Mouse (Mus musculus) heart, embryonic 15.5 days (tissue): ENCODE results near the gene Ano2. TPM values are rescaled to one million over a fixed set of nuclear protein-coding genes. Genes with fewer than 3 reads are reported as not detected.

Source experiments
- ATAC-seq: fragments of 200-750 bp; cut with Nextera tagmentation; replicated peaks from 2 replicates; pipeline ENCODE4 v1.8.0; 2017; ENCODE audit warnings: low read depth, moderate TSS enrichment; ENCODE audit not compliant: insufficient number of reproducible peaks, insufficient read depth, low FRiP score
- H3K27ac ChIP-seq: fragments of 300-500 bp; sonication (generic); 2 replicates; pipeline ENCODE4 v1.5.1; 2015; ENCODE audit warnings: mild to moderate bottlenecking, inconsistent platforms
- H3K27me3 ChIP-seq: fragments of 300-500 bp; sonication (generic); 2 replicates; pipeline ENCODE4 v1.6.1; 2015; ENCODE audit warnings: inconsistent platforms
- H3K36me3 ChIP-seq: fragments of 300-500 bp; sonication (generic); 2 replicates; pipeline ENCODE4 v1.6.1; 2015; ENCODE audit warnings: mild to moderate bottlenecking, inconsistent platforms
- H3K4me1 ChIP-seq: fragments of 300-500 bp; sonication (generic); replicated peaks from 2 replicates; pipeline ENCODE4 v1.6.1; 2015; ENCODE audit warnings: inconsistent platforms
- H3K4me2 ChIP-seq: fragments of 300-500 bp; sonication (generic); 2 replicates; pipeline ENCODE4 v1.6.1; 2015; ENCODE audit warnings: inconsistent platforms, mild to moderate bottlenecking, moderate library complexity
- H3K4me3 ChIP-seq: fragments of 300-500 bp; sonication (generic); 2 replicates; pipeline ENCODE4 v1.5.1; 2015; ENCODE audit warnings: mild to moderate bottlenecking, inconsistent platforms
- H3K9ac ChIP-seq: fragments of 300-500 bp; sonication (generic); 2 replicates; pipeline ENCODE4 v1.6.1; 2015; ENCODE audit warnings: mild to moderate bottlenecking, inconsistent platforms
- H3K9me3 ChIP-seq: fragments of 300-500 bp; sonication (generic); replicated peaks from 2 replicates; pipeline ENCODE4 v1.6.1; 2016; ENCODE audit warnings: inconsistent platforms
- WGBS: fragments of 180-500 bp; shearing (Covaris S2); methylation state at CpG from one replicate; pipeline ENCODE4 v1.1.7; 2015; ENCODE audit warnings: mixed read lengths; 5-methylcytosine and 5-hydroxymethylcytosine counted together
- polyA plus RNA-seq: library from polyadenylated mRNA; unstranded; fragments of >200 nt; fragmentation: Nextera tagmentation; extraction: Ambion mirVana; gene quantifications from 2 replicates; pipeline ENCODE4 v1.2.1, GENCODE M21; 2015

The Ano2 gene
- polyA plus RNA-seq, 1 experiment from 2014 or later: 0.06 TPM

- WGBS: 75% methylated on average over 3 of the region's 3 CpGs
- Histone ChIP-seq H3K9me3 (no peaks in the 10 kb centered on the region), H3K4me3 (no peak overlapping the region), H3K36me3 (no peaks in the 10 kb centered on the region), H3K27me3 (no peaks in the 10 kb centered on the region), H3K4me1 (no peaks in the 10 kb centered on the region), H3K9ac (no peak overlapping the region), H3K27ac (no peak overlapping the region), H3K4me2 (no peak overlapping the region)
- ATAC-seq: no peak
These were observed 151.1 kb downstream of the Ano2 start for GRCm38 (mm10) chr6:125841284-125841683.

- ATAC-seq: no peak
- 70% methylated on average over 4 of the region's 4 CpGs for WGBS
These were observed 161.0 kb downstream of the Ano2 start for GRCm38 (mm10) chr6:125851196-125851595.

GRCm38 (mm10) chr6:125858294-125858693 lies 168.1 kb downstream of the Ano2 start:
- Histone ChIP-seq H3K4me1 (no peaks in the 10 kb centered on the region), H3K36me3 (no peaks in the 10 kb centered on the region), H3K4me2 (no peak overlapping the region), H3K27me3 (no peaks in the 10 kb centered on the region), H3K27ac (no peak overlapping the region), H3K9me3 (no peaks in the 10 kb centered on the region), H3K9ac (no peak overlapping the region), H3K4me3 (no peak overlapping the region)
- ATAC-seq: no peak
- 32% methylated on average over 1 of the region's 1 CpGs for WGBS

More at GRCm38 (mm10) chr6:125851196-125851595, 161.0 kb downstream of the Ano2 start:
- Histone ChIP-seq H3K27me3 (no peaks in the 10 kb centered on the region), H3K4me3 (no peak overlapping the region), H3K9me3 (no peaks in the 10 kb centered on the region), H3K4me2 (no peak overlapping the region), H3K36me3 (no peaks in the 10 kb centered on the region), H3K27ac (no peak overlapping the region), H3K9ac (no peak overlapping the region), H3K4me1 (no peaks in the 10 kb centered on the region)

DNA sequence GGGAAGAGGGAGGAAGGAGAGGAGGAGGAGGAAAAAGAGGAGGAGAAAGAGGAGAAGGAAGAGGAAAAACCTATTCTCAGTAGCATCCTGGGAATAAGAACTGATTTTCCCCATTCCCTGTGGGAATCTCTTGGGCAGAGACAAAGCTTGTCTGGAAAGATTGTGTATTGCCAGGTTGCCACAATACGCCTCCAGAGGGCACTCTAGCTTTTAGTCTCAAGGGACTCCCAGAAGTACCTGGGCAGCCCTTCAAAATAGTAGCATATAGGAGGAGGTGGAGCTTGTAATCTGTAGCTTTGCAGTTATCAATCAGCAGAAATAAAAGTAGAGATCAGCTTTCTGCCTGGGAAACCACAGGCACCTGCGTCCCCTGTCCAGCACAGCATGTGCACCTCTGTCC lies 178.3 kb downstream of the Ano2 start:
- H3K4me1 ChIP-seq: no peaks in the 10 kb centered on the region
- no peak for ATAC-seq
- H3K36me3 ChIP-seq: no peaks in the 10 kb centered on the region
- H3K9me3 ChIP-seq: no peaks in the 10 kb centered on the region
- H3K9ac ChIP-seq: no peak overlapping the region
- 34% methylated on average over 2 of the region's 2 CpGs for WGBS
- H3K27ac ChIP-seq: no peak overlapping the region
- no peak overlapping the region for H3K4me3 ChIP-seq
- H3K4me2 ChIP-seq: no peak overlapping the region
- H3K27me3 ChIP-seq: no peaks in the 10 kb centered on the region

DNA sequence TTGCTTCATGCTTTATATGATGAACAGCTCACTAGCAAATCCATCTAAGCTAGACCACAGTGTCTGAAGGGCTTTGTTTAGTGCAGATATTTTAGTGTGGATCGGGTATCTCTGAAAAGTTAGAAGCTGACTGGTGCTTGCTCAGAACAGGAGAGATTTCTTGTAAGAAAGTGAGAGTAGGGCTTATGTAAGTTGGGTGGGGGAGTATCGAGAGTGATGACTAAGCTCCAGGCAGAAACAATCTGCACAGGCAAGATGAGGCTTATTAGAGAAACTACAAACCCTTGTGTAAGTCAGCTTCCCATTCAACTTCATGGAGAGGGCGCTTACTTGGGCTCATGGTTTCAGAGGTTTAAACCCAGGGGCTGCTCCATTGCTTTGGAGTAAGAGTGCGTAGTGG lies 181.3 kb downstream of the Ano2 start:
- no peak for ATAC-seq
- no peak overlapping the region for H3K4me2 ChIP-seq
- 72% methylated on average over 4 of the region's 4 CpGs for WGBS
- no peaks in the 10 kb centered on the region for H3K36me3 ChIP-seq
- no peak overlapping the region for H3K27ac ChIP-seq
- H3K4me3 ChIP-seq: no peak overlapping the region
- H3K4me1 ChIP-seq: no peaks in the 10 kb centered on the region
- no peaks in the 10 kb centered on the region for H3K9me3 ChIP-seq
- H3K27me3 ChIP-seq: no peaks in the 10 kb centered on the region
- no peak overlapping the region for H3K9ac ChIP-seq

- WGBS: 82% methylated on average over 6 of the region's 6 CpGs
- ATAC-seq: no peak
These were observed 184.5 kb downstream of the Ano2 start for GRCm38 (mm10) chr6:125874742-125875141.

GRCm38 (mm10) chr6:125876884-125877283 lies 186.7 kb downstream of the Ano2 start:
- Histone ChIP-seq H3K4me1 (no peaks in the 10 kb centered on the region), H3K27ac (no peak overlapping the region), H3K36me3 (no peaks in the 10 kb centered on the region), H3K27me3 (no peaks in the 10 kb centered on the region), H3K9me3 (no peaks in the 10 kb centered on the region), H3K4me3 (no peak overlapping the region), H3K4me2 (no peak overlapping the region), H3K9ac (no peak overlapping the region)
- ATAC-seq: no peak
- WGBS: 76% methylated on average over 1 of the region's 1 CpGs

More at GRCm38 (mm10) chr6:125874742-125875141, 184.5 kb downstream of the Ano2 start:
- Histone ChIP-seq H3K27ac (no peak overlapping the region), H3K36me3 (no peaks in the 10 kb centered on the region), H3K9me3 (no peaks in the 10 kb centered on the region), H3K4me2 (no peak overlapping the region), H3K4me3 (no peak overlapping the region), H3K9ac (no peak overlapping the region), H3K4me1 (no peaks in the 10 kb centered on the region), H3K27me3 (no peaks in the 10 kb centered on the region)

DNA sequence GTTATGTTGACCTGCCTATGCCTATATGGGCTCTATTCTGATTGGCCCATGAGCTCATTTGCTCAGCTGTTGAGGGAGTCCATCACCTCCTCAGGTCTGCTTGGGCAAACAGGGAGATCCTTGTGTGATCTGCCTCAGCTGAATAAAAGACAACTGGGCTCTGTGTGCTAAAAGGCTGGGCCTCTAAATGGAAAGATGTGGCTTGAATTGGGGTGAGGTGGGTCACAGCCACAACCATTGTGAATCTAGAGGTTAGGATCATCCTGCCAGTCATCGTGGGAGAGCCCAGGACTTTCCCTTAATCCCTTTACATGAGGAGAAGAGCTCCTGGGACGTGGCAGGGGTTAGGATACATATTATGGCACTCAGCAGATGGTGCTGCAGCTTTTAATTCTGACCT lies 188.5 kb downstream of the Ano2 start:
- H3K4me3 ChIP-seq: no peak overlapping the region
- WGBS: 68% methylated on average over 2 of the region's 2 CpGs
- ATAC-seq: no peak

GRCm38 (mm10) chr6:125879306-125879705 lies 189.1 kb downstream of the Ano2 start:
- Histone ChIP-seq H3K4me1 (no peaks in the 10 kb centered on the region), H3K36me3 (no peaks in the 10 kb centered on the region), H3K27me3 (no peaks in the 10 kb centered on the region), H3K4me2 (no peak overlapping the region), H3K9ac (no peak overlapping the region), H3K4me3 (no peak overlapping the region), H3K9me3 (no peaks in the 10 kb centered on the region), H3K27ac (no peak overlapping the region)
- ATAC-seq: no peak
- WGBS: 82% methylated on average over 7 of the region's 7 CpGs

More for the DNA sequence above, 188.5 kb downstream of the Ano2 start:
- H3K27me3 ChIP-seq: no peaks in the 10 kb centered on the region
- no peaks in the 10 kb centered on the region for H3K36me3 ChIP-seq
- no peak overlapping the region for H3K27ac ChIP-seq
- H3K4me1 ChIP-seq: no peaks in the 10 kb centered on the region
- no peak overlapping the region for H3K9ac ChIP-seq
- no peaks in the 10 kb centered on the region for H3K9me3 ChIP-seq
- no peak overlapping the region for H3K4me2 ChIP-seq

GRCm38 (mm10) chr6:125888596-125888995 lies 198.4 kb downstream of the Ano2 start:
- H3K4me3 ChIP-seq: no peak overlapping the region
- no peaks in the 10 kb centered on the region for H3K36me3 ChIP-seq
- WGBS: 82% methylated on average over 1 of the region's 1 CpGs
- no peaks in the 10 kb centered on the region for H3K27me3 ChIP-seq
- H3K9ac ChIP-seq: no peak overlapping the region
- H3K9me3 ChIP-seq: no peaks in the 10 kb centered on the region
- ATAC-seq: no peak
- no peak overlapping the region for H3K27ac ChIP-seq
- H3K4me1 ChIP-seq: no peaks in the 10 kb centered on the region
- H3K4me2 ChIP-seq: no peak overlapping the region

- ATAC-seq: no peak
- no peak overlapping the region for H3K4me3 ChIP-seq
- no peak overlapping the region for H3K27ac ChIP-seq
- H3K4me2 ChIP-seq: no peak overlapping the region
- H3K4me1 ChIP-seq: no peaks in the 10 kb centered on the region
- WGBS: 55% methylated on average over 3 of the region's 3 CpGs
- H3K27me3 ChIP-seq: no peaks in the 10 kb centered on the region
- no peaks in the 10 kb centered on the region for H3K9me3 ChIP-seq
- H3K36me3 ChIP-seq: no peaks in the 10 kb centered on the region
- H3K9ac ChIP-seq: no peak overlapping the region
These were observed 204.1 kb downstream of the Ano2 start for GRCm38 (mm10) chr6:125894340-125894739.

DNA sequence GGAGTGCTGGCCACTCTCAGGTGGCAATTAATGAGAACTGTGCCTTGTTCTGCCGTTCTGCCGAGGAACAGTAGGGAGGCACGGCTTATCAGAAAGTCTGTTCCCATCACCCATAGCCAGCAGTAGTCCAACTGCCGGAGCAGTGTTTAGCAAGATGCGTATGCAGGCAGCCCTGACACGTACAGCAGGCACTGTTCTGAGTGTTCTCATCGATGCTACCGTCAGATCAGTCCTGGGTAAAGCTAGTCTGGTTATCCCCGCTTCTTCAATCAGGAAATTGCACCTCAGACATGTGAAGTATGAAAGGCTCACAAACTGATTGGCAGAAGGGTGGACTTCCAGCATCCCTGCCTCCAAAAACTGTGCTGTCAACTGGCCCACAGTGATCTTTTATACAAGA lies 224.2 kb downstream of the Ano2 start:
- 50% methylated on average over 9 of the region's 9 CpGs for WGBS
- Histone ChIP-seq H3K36me3 (no peaks in the 10 kb centered on the region), H3K4me3 (no peak overlapping the region), H3K4me1 (no peaks in the 10 kb centered on the region), H3K9me3 (no peaks in the 10 kb centered on the region), H3K4me2 (no peak overlapping the region), H3K27ac (no peak overlapping the region), H3K27me3 (no peaks in the 10 kb centered on the region), H3K9ac (no peak overlapping the region)
- ATAC-seq: no peak
